Mouse (Mus musculus) ES-Bruce4 (cell line): ENCODE data around the gene Bzw2.

Experiments
- CTCF ChIP-seq: IDR thresholded peaks from one replicate; pipeline ENCODE4 v1.8.1; 2011; ENCODE audit warnings: low read depth, low read length
- EP300 ChIP-seq: IDR thresholded peaks from 2 replicates; pipeline ENCODE4 v1.6.1; 2011; ENCODE audit warnings: low read depth, low read length; ENCODE audit not compliant: insufficient read depth
- POLR2A ChIP-seq: IDR thresholded peaks from one replicate; pipeline ENCODE4 v1.8.1; 2011; ENCODE audit warnings: low read length; ENCODE audit not compliant: insufficient read depth

GRCm38 (mm10) chr12:36111110-36111509, 46.8 kb downstream of the Bzw2 start:
- no peak for TF ChIP-seq POLR2A
- no peak for TF ChIP-seq CTCF
- no peak for TF ChIP-seq EP300
